Mouse (Mus musculus) lung, postnatal 36 days (tissue): ENCODE data around the gene Rbm17.

ENCODE experiments used
- DNase-seq: peaks from one replicate; pipeline ENCODE4 v3.0.0; 2022; ENCODE audit warnings: mixed read lengths

Rbm17 gene

DNA sequence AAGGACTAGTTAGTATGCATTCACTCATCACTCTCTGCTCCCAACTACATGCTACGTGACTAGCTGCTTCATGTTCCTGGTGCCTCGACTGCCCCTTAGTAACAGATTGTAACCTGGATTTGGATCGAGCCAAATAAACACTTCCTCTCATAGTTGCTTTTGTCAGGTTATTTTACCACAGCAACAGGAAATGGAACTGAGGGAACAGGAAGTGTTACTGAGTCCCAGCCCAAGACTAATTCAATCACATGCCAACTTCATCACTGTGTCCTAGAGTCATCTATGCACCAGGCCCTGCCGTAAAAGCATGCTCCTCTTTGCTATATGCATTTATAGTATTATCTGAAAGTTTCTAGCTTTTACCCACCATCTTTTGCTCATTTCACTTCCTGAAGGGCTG lies 16.0 kb downstream of the Rbm17 start:
- DNase-seq, result no peak

DNA sequence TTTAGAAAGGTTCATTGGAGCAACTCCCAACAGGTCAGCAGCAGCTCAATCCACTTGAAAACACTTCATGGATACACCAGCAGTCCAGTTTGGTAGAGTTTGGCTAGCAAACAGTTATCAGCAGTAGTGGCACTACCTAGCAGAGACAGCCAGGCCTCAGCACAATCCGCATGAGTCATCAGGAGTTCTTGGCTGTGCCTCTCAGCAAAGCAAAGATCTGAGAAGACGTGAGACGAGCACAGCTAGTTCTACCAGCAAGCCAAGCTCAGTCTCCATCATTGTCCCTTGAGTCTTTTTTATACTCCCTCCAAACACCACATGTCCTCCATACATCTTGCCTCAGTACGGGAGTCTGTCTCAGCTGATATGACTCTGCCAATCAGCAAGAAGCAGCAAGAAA lies 24.6 kb downstream of the Rbm17 start:
- DNase-seq, result no peak

DNA sequence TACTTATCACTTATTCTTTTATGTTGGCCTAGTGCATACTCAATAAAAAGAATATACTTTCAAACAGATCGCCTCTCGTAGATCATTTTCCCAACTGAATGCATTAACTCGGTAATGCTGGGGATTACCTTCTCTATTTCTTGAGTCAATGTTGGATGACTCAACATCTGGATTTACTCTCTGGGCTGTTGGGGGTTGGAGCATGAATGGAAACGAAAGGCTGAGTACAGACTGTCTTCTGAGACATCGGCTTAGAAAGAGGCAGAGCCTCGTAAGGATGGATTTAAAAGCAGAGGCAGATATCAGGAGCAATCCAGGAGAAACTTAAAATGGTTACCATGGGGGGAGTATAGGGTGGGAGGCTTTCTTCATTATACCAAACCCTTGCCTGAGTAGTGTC lies 25.8 kb downstream of the Rbm17 start:
- no peak for DNase-seq

DNA sequence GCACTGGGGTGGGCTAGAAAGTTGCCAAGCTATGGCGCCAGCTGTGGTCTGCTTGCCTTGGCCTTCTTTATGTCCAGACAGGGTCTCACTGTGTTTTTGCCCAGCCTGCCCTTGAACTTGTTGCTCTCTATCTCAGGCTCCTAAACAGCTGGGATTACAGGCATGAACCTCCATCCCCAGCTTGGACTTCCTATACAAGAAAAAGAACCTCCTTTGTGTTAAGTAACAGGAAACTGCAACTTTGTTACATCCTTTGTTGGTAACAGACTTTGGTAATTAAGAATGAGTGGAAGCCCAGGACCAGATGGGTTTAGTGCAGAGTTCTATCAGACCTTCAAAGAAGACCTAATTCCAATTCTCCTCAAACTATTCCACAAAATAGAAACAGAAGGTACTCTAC lies 30.3 kb downstream of the Rbm17 start:
- DNase-seq, result no peak

DNA sequence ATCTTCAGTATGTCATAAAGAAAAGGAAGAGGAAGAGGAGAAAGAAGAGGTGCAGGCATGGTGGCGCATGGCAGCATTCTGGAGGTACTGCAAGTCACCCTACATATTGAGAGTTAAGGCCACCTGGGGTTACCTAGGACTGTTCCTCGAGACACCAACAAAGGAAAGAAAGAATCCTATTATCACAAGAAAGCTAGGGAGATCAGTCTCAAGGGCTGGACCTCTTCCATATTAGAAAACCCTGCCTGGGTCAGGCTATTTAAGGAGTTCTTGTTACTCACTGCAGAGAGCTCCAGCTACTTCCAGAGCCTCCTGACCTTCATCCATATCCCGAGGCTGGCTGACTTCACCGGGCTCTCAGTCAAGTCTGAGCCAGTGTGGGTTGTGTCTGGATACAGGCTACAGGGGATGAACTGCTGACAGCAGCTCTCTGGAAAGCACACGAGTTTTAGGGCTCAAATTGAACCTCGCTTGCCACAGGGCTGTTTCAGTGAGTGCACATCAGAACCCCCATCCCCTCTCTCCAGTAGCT lies 32.9 kb downstream of the Rbm17 start:
- no peak for DNase-seq

DNA sequence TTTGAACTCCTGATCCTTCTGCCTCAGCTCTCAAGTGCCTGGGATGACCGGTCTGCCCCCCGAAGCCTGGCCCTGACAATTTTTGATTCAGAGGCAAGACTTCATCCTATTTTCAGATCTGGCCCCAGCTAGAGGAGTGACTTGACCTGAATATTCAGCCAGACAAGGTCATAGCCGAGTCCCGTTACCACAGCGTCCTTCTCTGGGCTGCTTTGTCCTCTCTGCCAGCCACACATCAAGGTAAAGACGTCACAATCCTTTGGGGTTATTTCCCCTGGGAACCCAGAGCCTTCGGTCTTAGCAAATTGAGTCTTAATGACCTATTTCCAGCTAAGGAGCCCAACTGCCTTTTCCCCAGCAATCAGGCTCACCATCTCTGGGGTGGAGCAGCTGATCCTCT lies 35.5 kb downstream of the Rbm17 start:
- DNase-seq, result no peak

DNA sequence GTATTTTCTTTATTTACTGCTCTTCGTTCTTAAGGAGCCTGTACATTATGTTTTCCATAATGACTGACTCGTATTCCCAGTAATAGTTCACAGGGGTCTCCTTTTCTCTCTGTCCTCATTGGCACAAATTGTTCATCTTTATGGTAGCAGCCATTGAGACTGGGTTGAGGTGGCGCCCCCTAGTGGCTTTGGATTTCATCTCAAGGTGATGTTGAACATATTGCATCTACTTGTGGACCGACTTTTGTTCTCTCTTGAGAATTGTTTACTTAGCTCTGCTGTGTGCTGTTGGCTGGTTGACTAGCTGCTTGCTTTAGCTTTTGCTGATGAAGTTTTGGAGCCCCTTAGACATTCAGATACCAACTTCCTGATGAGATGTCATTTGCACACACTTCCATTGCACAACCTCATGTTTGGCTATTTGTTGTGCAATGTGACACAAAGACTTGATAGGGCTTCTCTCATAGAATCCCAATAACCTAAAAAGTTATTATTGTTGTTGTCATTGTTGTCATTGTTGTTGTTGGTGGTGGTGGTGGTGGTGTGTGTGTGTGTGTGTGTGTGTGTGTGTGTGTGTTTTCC lies 36.1 kb downstream of the Rbm17 start:
- peak; percentile 66 for DNase-seq

DNA sequence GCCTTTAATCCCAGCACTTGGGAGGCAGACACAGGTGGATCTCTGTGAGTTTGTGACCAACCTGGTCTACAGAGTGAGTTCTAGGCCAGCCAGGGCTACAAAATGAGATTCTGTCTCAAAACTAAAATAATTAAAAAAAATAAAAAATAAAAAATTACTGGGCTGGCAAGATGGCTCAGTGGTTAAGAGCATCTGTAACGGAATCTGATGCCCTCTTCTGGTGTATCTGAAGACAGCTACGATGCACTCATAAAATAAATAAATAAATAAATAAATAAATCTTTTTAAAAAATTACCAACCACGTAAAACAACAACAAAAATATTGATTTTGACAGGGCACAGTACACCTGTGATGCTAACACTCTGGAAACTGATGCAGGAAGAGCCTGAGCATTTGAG lies 37.1 kb downstream of the Rbm17 start:
- no peak for DNase-seq

DNA sequence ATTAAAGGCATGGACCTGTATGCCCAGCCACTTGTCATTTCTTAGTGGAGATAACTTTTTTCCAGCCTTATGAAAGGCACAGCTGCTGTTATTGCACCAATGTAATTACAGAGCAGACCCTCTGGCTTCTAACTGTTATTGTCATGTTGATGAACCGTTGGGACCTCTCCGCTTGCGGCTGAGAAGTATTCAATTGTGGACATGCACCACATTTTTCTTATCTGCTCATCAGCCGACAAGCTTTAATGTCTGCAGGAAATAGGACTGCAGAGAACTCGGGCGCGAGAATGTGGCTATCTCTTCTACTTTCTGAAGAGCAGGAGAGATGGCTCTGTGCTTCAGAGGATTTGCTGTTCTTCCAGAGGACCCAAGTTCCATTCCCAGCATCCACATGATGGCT lies 37.7 kb downstream of the Rbm17 start:
- DNase-seq, result no peak

DNA sequence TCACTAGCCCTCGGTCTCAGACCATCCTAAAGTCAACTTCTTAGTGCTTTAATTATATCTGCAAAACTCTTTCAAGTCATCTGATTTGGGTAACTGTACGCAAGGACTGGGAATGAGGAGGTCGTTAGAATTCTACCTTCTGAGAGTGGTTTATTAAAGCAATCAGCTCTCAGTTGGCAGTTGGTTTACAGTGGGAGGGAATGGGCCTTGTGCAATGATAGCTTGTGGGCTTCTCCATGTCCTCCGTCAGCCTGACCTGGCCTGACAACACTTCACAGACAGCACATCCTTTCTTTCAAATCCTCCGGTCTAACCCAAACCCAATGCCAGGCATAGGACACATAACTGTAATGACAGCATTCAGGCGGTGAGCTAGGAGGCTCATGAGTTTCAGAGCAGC lies 39.2 kb downstream of the Rbm17 start:
- no peak for DNase-seq

DNA sequence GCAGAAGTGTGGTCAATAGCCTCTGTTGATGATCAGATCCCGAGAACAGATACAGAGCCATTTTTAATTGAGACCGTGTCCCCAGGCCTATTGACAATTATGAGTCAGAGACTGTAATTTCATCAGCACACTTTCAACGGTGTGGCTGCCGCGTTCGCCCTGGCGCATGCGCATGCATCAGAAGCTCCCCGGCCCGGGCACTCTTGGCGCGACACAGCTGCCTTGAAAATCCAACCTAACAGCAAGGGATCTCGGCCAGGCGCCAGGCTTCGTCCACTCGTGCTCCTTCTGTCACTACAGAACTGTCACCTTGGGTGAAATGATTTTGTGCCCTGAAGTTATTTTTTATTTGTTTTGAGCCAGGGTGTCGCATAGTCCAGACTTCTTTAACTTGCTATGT lies 40.7 kb downstream of the Rbm17 start:
- DNase-seq, result no peak

DNA sequence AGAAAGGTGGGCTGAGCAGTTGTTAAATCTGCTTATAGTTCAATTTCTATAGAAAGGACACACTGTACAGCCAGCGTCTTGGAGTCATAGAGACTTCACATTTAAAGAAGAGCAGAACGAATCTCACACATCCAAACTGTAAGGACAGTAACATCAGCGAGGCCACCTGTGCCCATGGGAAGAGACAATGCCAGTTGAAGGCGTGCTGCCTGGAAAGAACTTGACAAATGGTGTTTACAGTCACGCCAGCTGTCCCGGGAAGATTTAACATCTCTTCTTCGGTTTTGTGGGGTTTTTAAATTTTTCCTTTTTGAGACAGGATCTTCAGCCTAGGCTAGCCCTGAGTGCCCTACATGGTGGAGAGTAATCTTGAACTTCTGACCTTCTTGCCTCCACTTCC lies 45.3 kb downstream of the Rbm17 start:
- DNase-seq, result no peak

DNA sequence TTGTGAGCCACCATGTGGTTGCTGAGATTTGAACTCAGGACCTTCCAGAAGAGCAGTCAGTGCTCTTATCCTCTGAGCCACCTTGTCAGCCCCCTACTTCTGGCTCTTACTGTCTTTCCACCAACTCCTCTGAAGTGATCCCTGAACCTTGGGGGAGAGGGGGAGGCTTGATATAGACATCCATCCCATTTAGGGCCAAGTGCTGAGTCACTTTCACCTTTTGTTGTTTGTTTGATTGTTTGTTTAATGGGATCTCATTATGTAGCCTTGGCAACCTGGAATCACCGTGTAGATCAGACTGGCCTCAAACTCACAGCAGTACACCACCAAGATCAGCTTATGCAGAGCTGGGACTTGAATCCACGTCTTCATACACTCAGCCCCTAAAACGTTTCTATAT lies 46.7 kb downstream of the Rbm17 start:
- DNase-seq, result no peak

DNA sequence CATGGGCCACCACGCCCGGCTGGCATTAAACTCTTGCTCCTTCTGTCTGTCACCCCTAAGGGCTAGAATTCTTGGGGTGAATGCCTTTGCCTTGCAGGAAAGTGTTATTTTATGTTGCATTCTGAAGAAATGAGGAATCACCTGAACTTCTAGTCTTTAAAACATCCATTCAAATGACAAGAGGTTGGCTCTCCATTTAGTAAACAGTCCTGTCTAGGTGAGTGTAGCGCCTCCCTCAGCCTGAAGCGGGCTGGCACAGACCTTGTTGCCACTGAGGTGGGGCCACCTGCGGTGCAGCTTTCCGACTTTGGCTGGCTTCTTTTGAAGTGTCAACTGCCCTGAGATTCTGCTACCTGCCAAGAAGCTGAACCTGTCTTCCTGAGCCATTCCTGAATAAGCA lies 48.6 kb downstream of the Rbm17 start:
- DNase-seq, result no peak

DNA sequence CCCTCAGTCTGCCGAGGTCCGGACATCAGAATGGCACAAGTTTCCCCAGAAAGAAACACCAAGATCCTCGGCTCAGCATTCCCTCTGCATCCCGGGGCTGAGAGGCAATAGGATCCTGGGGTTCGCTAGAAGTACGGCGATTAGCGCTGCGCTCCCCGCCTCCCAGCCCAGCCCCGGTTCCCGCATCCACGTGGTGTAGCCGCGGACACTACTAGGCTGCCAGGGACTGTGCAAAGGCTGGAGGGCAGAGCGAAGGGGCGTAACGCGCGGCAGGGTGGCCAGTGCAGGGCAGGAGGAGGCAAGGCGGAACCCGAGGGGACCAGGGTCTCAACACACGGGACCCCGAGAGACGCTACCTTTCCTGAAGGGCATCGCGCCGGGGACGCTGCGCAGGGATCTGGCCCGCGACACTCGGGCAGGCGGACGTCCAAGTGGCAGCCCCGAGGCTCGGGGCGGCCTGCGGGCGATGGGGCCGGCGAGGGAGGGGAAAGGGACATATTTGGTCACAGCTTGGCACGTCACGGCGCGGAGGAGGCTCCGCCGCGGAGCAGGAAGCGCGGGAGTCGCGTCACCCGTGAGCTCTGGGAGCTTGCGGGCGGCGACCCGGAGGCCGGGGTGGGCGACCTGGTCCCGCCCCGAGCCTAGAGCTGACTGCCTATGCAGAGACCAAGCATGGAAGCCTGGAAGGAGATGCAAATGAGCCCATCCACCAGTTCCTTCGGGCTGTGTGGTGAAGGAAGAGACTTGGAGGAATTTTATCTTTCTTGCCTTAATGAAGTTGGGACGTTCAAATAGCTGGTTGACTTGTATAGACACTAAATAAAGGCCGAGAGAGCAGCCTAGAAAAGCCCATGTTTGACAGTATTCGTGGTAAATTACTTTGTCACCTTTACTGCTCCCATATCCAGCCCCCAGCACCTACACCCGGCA lies 50.2 kb downstream of the Rbm17 start, which contains the start of gene Pfkfb3:
Gene Pfkfb3, minus strand, starts transcription at position 607 of the 930 bp plus-strand sequence.
- DNase-seq, result peak; percentile 89

DNA sequence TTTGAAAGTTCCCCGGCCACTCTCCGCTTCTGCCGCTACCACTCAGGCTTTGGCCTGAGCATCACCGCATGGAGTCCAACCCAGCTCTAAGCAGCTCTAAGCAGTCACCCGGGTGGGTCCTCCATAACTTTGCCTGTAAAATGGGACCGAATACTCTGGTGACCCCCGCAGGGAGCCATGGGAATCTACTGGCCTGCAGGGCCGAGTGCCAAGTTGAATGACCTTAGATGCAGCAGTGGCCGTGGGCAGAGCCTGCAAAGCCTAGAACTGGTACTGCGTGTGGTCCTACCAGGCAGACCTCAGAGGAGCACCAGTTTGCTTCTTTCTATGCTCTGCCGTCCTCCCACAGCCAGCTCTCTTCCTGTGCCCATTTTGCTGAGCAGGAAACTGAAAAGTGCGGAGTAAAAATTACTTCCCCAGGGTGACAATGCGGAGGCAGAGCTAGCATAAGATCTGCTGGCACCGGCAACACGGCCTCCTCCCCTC lies 50.9 kb downstream of the Rbm17 start:
- DNase-seq, result no peak

DNA sequence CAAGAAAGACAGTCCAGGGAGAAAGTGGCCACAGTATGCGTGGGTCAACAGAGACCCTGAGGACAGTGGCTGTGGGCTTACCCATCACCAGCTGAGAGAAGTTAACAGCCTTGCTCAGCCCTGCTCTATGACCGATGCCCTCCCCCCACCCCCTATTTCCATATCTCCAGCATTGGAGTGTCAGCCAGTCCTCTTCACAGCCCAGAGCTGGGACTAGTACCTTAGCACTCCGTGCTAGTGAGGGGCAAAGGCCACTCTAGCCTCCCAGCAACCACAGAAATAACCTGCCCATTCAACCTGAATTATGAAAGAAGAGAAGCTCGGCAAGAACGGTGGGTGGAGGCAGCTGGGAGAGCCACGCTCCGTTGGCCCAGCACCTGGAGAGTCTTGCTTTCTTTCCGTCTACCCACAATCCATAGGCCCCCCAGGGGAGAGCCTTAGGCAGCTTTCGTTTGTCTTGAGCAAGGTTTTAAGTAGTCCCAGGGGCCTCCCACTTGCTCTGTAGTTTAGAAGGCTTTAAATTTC lies 51.6 kb downstream of the Rbm17 start:
- no peak for DNase-seq

DNA sequence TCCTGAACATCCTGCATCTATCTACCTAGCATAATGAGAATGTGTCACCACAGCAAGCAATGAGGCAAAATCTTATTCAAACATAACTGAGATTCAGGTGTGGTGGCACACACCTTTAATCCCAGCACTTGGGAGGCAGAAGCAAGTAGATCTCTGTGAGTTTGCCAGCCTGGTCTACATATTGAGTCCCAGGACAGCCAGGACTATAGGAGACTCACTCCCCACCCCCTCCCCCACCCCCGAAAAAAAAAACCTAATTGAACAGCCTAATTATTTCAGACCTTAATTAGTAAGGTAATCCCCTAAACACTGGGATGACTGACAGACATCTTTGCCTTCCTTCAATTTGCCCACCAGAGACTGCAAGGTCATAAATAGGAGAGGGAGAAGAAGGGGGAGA lies 52.2 kb downstream of the Rbm17 start:
- no peak for DNase-seq

DNA sequence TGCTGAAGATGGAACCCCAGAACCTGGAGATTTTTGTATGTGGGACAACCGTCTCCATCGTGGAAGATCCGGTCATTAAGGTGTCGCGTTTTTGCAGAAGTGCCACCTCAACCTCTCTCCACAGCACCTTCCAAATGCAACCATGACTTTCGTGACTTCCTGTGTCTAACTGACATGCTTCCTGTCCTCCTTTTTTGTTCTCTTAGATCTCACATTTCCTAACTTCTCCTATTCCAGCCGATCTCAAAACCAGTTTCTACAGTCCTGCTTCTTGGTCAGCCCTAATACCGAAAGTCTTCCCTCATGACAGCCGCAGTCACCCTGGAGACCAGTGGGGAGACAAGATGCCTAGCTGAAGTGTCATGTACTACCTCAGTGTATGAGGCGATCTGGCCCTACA lies 55.4 kb downstream of the Rbm17 start:
- no peak for DNase-seq

DNA sequence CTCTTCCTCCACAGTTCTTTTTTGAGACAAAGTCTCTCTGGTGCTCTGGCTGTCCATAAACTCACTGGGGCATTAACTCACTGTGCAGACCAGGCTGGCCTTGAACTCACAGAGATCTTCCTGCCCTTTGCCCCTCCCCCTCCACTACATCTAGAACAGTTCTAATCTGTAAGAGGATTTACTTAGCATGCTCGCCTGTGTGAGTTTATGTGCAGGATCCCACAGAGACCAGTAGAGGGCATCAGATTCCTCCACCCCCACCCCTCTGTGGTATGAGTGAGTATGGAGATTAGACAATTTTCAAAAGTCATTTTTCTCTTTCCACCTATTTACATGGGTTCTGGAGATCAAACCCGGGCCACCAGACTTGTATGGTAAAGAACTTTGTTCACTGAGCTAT lies 56.3 kb downstream of the Rbm17 start:
- DNase-seq, result peak; percentile 42

DNA sequence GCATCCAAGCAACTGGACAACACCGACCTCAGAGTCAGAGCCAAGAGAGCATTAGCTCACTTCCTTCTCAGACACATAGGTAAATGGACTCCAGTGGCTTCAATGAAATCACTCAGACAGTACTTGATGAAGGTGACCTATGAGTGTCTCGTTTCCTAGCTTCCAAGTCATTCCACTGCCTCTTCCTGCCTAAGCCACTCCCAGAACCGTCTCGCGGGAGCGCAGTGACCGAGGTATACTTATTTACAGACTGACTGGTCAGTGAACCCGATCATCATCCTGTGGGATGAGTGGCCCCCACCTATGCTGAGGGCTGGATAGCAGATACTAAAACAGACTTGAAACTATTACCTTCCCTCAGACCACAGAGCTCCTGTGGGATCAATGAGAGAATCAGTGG lies 57.9 kb downstream of the Rbm17 start:
- no peak for DNase-seq

DNA sequence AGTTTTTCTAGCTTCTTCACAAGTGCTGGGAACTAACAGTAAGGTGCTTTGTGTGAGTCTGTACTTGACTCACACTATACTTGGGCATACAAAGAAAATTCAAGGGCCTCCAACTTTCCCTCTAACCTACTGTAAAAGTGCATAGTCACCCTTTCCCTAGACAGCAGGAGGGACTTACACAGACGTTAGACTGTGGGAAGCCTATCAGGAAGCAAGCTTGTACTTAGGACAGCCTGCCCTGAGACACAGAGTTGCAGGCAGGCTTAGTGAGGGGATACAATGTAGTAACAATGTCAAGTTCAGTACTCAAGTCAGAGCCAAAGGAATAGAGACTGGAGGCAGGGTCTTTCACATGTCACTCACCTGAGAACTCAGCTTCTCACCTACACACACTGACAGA lies 58.6 kb downstream of the Rbm17 start:
- no peak for DNase-seq

DNA sequence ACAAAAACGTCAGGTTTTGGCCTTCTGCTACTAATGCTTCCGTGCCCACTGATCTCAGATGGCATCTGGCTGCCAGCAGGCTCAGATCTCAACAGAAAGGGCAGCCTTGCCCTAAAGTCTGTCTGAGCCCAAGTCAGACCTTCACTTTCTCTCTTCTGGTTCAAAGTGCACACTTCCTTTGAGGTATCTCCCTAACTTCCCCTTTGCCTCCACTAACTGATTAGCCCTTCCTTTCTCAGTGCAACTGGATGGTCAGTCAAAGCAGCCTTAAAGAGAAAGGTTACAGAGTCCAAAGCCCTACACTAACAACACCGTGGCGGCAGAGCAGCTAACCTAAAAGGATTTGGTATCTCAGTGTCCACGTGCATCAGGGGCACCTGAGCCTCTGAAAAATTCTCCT lies 59.6 kb downstream of the Rbm17 start:
- no peak for DNase-seq

DNA sequence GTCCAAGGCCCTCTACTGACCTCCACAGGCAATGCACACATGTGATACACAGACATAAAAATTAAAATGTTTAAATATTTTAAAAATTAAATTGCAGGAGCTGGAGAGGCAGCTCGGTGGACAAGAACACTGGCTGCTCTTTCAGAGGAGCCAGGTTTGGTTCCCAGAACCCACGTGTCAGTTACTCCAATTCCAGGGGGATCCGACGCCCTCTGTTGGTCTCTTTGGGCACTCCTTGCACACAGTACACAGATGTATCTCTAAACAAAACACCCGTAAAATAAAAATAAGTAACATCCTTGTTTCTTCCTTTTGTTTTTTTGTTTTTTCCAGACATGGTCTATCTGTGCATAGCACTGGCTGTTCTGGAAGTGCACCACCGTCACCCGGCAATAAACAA lies 60.8 kb downstream of the Rbm17 start:
- DNase-seq, result no peak
